Mouse (Mus musculus) ES-Bruce4 (cell line): Measurements from ENCODE around the gene Vmn1r233.

Source experiments
- CTCF ChIP-seq: IDR thresholded peaks from one replicate; pipeline ENCODE4 v1.8.1; 2011; ENCODE audit warnings: low read depth, low read length
- EP300 ChIP-seq: IDR thresholded peaks from 2 replicates; pipeline ENCODE4 v1.6.1; 2011; ENCODE audit warnings: low read depth, low read length; ENCODE audit not compliant: insufficient read depth
- POLR2A ChIP-seq: IDR thresholded peaks from one replicate; pipeline ENCODE4 v1.8.1; 2011; ENCODE audit warnings: low read length; ENCODE audit not compliant: insufficient read depth

DNA sequence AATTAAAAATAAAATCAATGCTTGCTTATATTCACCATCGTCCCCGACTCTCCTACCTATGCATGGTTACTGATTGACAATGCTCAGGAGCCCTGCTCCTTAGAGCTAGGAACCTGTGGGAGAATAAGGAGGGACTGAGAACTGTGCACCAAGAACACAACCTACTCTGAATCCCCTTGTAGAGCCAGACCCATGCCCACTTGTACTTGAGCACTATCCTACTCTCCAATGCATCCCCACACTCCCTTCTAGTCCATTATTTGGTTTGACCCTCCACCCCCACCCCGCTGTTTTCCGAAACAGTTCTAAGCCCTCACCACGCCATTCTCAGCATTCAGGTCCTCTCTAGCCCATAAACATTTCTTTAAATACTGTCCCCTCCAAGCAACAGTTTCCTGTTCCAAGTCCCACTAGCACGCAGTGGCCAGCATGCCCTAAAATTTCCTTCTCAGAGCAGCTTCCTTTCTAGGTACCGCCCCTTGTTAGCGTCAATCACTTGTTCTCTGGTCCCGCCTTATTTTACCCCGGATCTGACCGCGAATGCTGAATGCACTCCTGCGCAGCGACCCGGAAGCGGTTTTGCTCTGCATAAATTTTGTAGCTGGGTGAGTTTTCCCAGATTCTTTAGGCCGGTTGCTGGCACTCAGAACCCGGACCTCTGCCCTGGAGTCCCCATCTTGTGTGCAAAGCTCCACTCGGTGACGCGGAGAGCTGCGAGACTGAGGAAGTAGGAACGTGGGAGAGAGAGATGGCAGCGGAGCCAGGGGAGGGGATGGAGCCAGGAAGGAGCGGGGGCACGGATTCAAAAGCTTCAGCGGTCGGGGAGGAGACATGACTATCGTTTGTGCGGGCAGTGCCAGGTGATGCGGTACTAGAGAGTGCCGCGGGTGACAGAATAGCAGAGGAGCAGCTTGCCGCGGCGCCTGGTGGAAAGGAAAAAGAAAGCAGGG, 12.4 kb upstream of the Vmn1r233 start, which contains the start of gene Zfp160:
- TF ChIP-seq EP300 (no peak), POLR2A (peak; percentile 73), CTCF (no peak)
